Mouse (Mus musculus) limb, embryonic 11.5 days (tissue): ENCODE data around the gene Rgs3. TPM values are rescaled to one million over a fixed set of nuclear protein-coding genes. Genes with fewer than 3 reads are reported as not detected.
"Not testable (repeated sequence)": the region's sequence is repeated elsewhere in the genome, so short reads cannot be mapped to it uniquely, and the experiment has no call there.

Experiments
- ATAC-seq: fragments of 200-750 bp; cut with Nextera tagmentation; 2 replicates; pipeline ENCODE4 v1.8.0; 2017; ENCODE audit warnings: low read depth; ENCODE audit not compliant: insufficient number of reproducible peaks, low FRiP score, low TSS enrichment
- DNase-seq: peaks from one replicate; pipeline ENCODE4 v3.0.0-alpha.2; 2015; ENCODE audit warnings: low spot score
- H3K27ac ChIP-seq: fragments of 300-500 bp; sonication (generic); replicated peaks from 2 replicates; pipeline ENCODE4 v1.5.1; 2014; ENCODE audit warnings: low read depth, mild to moderate bottlenecking, low read length
- H3K27me3 ChIP-seq: fragments of 300-500 bp; sonication (generic); 2 replicates; pipeline ENCODE4 v1.6.1; 2014; ENCODE audit warnings: mild to moderate bottlenecking, low read length, mixed read lengths; ENCODE audit not compliant: control insufficient read depth, insufficient read depth
- H3K36me3 ChIP-seq: fragments of 300-500 bp; sonication (generic); 2 replicates; pipeline ENCODE4 v1.6.1; 2014; ENCODE audit warnings: mild to moderate bottlenecking, low read length, moderate library complexity, mixed read lengths; ENCODE audit not compliant: control insufficient read depth, insufficient read depth
- H3K4me1 ChIP-seq: fragments of 300-500 bp; sonication (generic); 2 replicates; pipeline ENCODE4 v1.6.1; 2014; ENCODE audit warnings: low read length, mixed read lengths; ENCODE audit not compliant: control insufficient read depth, insufficient read depth
- H3K4me2 ChIP-seq: fragments of 300-500 bp; sonication (generic); 2 replicates; pipeline ENCODE4 v1.6.1; 2014; ENCODE audit warnings: low read depth, mild to moderate bottlenecking, moderate library complexity; ENCODE audit not compliant: severe bottlenecking
- H3K4me3 ChIP-seq: fragments of 300-500 bp; sonication (generic); 2 replicates; pipeline ENCODE4 v1.5.1; 2014; ENCODE audit warnings: low read depth, low read length
- H3K9ac ChIP-seq: fragments of 300-500 bp; sonication (generic); 2 replicates; pipeline ENCODE4 v1.6.1; 2014; ENCODE audit warnings: mild to moderate bottlenecking, low read length
- H3K9me3 ChIP-seq: fragments of 300-500 bp; sonication (generic); 2 replicates; pipeline ENCODE4 v1.6.1; 2016; ENCODE audit warnings: low read length; ENCODE audit not compliant: control insufficient read depth
- WGBS: fragments of 180-500 bp; shearing (Covaris S2); extraction: QIAGEN DNeasy Blood & Tissue Kit; methylation state at CpG from one replicate; pipeline ENCODE4 v1.1.7; 2014; 5-methylcytosine and 5-hydroxymethylcytosine counted together
- polyA plus RNA-seq: library from polyadenylated mRNA; unstranded; fragments of >200 nt; fragmentation: Nextera tagmentation; extraction: Ambion mirVana; gene quantifications from 2 replicates; pipeline ENCODE4 v1.2.1, GENCODE M21; 2014

Rgs3 gene
- polyA plus RNA-seq, 1 experiment from 2014 or later: 22.9 TPM

GRCm38 (mm10) chr4:62583265-62584092, 23.8 kb downstream of the Rgs3 start:
- H3K27ac ChIP-seq: no peak overlapping the region
- H3K36me3 ChIP-seq: no peaks in the 10 kb centered on the region
- H3K9me3 ChIP-seq: no peaks in the 10 kb centered on the region
- peaks cover 27% of the 10 kb centered on the region for H3K27me3 ChIP-seq
- no peak for ATAC-seq
- H3K4me2 ChIP-seq: peak overlapping the region; percentile 66
- peak; percentile 55 for DNase-seq
- WGBS: 3% methylated on average over 42 of the region's 42 CpGs
- no peak overlapping the region for H3K9ac ChIP-seq
- H3K4me1 ChIP-seq: peaks cover 4% of the 10 kb centered on the region; the same call in 1 of the 2 replicates
- peak overlapping the region; percentile 34 for H3K4me3 ChIP-seq

DNA sequence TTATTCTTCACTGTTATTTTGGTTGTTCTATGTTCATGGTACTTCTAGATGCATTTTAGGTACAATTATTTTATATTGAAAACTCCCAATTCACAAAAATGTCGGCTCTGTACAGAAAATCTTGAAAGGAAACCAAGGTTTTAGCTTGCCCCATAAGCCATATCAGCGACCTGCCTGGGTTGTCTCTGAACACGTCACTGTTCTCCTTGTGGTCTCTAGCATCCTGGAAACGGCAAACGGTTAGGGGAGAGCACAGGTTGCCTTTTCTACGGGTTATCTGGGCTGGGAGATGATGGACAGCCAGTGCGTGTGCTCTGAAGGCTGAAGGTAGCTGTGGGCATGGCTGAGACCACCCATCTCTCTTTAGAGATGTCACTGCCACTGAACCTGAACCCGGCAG, 27.4 kb downstream of the Rgs3 start:
- Histone ChIP-seq H3K4me2 (no peak overlapping the region), H3K27ac (no peak overlapping the region), H3K4me3 (no peak overlapping the region), H3K27me3 (peaks cover 22% of the 10 kb centered on the region), H3K4me1 (peaks cover 8% of the 10 kb centered on the region; the same call in 1 of the 2 replicates), H3K36me3 (no peaks in the 10 kb centered on the region), H3K9me3 (no peaks in the 10 kb centered on the region), H3K9ac (no peak overlapping the region)
- no peak for ATAC-seq
- no peak for DNase-seq
- WGBS: 84% methylated on average over 8 of the region's 8 CpGs

- 88% methylated on average over 1 of the region's 1 CpGs for WGBS
- 0 out of 2 replicates have a peak, but pooled peaks cover 4% of the 10 kb centered on the region for H3K4me1 ChIP-seq
- DNase-seq (no peak), ATAC-seq (no peak)
- H3K9ac ChIP-seq: no peak overlapping the region
- no peaks in the 10 kb centered on the region for H3K9me3 ChIP-seq
- H3K27ac ChIP-seq: no peak overlapping the region
- no peaks in the 10 kb centered on the region for H3K36me3 ChIP-seq
- H3K4me3 ChIP-seq: no peak overlapping the region
- H3K27me3 ChIP-seq: no peaks in the 10 kb centered on the region
- H3K4me2 ChIP-seq: no peak overlapping the region
These were observed 31.2 kb downstream of the Rgs3 start for GRCm38 (mm10) chr4:62590878-62591277.

GRCm38 (mm10) chr4:62591326-62591725, 31.7 kb downstream of the Rgs3 start:
- Histone ChIP-seq H3K27me3 (no peaks in the 10 kb centered on the region), H3K9me3 (no peaks in the 10 kb centered on the region), H3K36me3 (no peaks in the 10 kb centered on the region), H3K9ac (no peak overlapping the region), H3K4me3 (no peak overlapping the region), H3K4me2 (no peak overlapping the region), H3K27ac (no peak overlapping the region), H3K4me1 (0 out of 2 replicates have a peak, but pooled peaks cover 4% of the 10 kb centered on the region)
- ATAC-seq (no peak), DNase-seq (peak; percentile 49)
- 6% methylated on average over 11 of the region's 11 CpGs for WGBS

DNA sequence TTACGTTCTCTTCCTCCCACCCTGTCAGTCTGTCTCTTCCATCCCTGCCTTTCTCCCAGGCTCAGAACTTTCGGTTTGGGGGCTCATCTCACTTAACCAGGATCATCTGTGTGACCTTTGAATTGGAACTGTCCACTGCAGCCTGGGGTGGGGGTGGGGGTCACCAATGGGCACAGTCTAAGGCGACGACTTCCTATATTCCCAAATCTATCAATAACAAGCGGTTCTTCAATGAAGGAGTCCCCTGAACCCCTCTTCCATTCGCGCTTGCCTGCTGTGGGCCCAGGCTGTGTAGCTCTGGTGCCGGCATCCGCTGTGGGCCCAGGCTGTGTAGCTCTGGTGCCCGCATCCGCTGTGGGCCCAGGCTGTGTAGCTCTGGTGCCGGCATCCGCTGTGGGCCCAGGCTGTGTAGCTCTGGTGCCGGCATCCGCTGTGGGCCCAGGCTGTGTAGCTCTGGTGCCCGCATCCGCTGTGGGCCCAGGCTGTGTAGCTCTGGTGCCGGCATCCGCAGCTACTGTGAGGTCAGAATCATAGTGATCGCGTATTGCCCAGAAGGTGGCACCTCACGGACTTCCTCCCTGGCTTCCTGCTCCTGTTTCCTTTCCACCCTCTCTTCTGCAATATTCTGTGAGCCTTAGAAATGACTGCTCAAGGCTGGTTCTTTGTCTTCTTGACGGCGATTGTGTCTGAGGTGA, 34.0 kb downstream of the Rgs3 start:
- not testable (repeated sequence) for H3K27me3 ChIP-seq, H3K9me3 ChIP-seq, H3K9ac ChIP-seq, ATAC-seq, H3K27ac ChIP-seq, H3K4me3 ChIP-seq, H3K4me2 ChIP-seq, DNase-seq, H3K36me3 ChIP-seq, H3K4me1 ChIP-seq
- 88% methylated on average over 24 of the region's 24 CpGs for WGBS

GRCm38 (mm10) chr4:62594442-62594841, 34.8 kb downstream of the Rgs3 start:
- Histone ChIP-seq H3K4me3 (no peak overlapping the region), H3K4me1 (0 out of 2 replicates have a peak, but pooled peaks cover 4% of the 10 kb centered on the region), H3K9ac (no peak overlapping the region), H3K27me3 (no peaks in the 10 kb centered on the region), H3K36me3 (no peaks in the 10 kb centered on the region), H3K9me3 (no peaks in the 10 kb centered on the region), H3K27ac (no peak overlapping the region), H3K4me2 (no peak overlapping the region)
- 83% methylated on average over 5 of the region's 5 CpGs for WGBS
- ATAC-seq (no peak), DNase-seq (no peak)

DNA sequence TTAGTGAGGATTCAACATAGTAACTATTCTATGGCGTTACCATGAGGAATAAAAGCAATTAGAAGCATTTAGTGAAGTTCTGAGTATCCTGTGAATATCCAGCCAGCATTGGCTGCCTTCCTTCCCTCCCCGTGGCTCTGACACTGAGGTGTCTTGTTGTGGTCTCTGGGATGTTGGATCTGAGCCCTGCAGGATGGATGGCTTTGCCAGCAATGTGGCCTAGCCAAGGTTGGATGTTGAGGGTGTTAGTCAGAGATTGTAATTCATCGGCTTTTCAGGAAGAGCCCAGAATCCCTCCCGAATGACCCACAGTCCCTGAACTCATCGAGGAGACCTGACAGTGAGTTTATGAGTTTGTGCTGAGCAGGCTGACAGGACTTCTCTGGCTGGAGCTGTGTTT, 36.4 kb downstream of the Rgs3 start:
- Histone ChIP-seq H3K27me3 (no peaks in the 10 kb centered on the region), H3K36me3 (no peaks in the 10 kb centered on the region), H3K4me1 (0 out of 2 replicates have a peak, but pooled peaks cover 4% of the 10 kb centered on the region), H3K9ac (no peak overlapping the region), H3K27ac (no peak overlapping the region), H3K9me3 (no peaks in the 10 kb centered on the region), H3K4me3 (no peak overlapping the region), H3K4me2 (no peak overlapping the region)
- DNase-seq (no peak), ATAC-seq (no peak)
- WGBS: 68% methylated on average over 5 of the region's 5 CpGs

DNA sequence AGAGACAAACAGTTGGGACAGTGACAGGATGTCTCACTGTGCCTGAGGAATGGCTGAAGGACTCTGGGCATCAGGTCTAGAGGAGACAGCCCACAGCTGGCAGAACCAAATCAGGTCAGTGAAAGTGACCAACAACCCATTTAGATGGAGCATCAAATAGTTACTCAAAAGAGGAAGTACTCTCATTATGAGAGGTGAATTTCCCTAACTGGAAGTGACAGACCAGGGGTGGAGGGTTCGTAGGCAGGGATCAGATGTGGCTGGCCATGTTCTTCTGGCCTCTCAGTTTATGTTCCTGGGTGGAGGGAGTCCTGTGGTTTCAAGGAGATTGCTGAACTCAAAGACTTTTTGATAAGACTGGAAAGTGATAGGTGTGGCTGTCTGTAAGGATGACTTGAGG, 40.9 kb downstream of the Rgs3 start:
- H3K36me3 ChIP-seq: no peaks in the 10 kb centered on the region

More for the DNA sequence above, 40.9 kb downstream of the Rgs3 start:
- H3K9me3 ChIP-seq: no peaks in the 10 kb centered on the region
- no peak overlapping the region for H3K4me2 ChIP-seq
- ATAC-seq (no peak), DNase-seq (no peak)
- H3K27ac ChIP-seq: no peak overlapping the region
- 80% methylated on average over 1 of the region's 1 CpGs for WGBS
- no peaks in the 10 kb centered on the region for H3K27me3 ChIP-seq
- H3K4me3 ChIP-seq: no peak overlapping the region
- H3K9ac ChIP-seq: no peak overlapping the region
- H3K4me1 ChIP-seq: no peaks in the 10 kb centered on the region
